Mouse (Mus musculus) cerebellum, postnatal 36 days (tissue): Measurements from ENCODE around the gene Cdkn1a.
A peak's percentile ranks its signal among the peaks of the same experiment; 100 is the strongest.
"Not testable (repeated sequence)": the region's sequence is repeated elsewhere in the genome, so short reads cannot be mapped to it uniquely, and the experiment has no call there.

Experiments used
- DNase-seq, 2 experiments: peaks; one replicate each; pipeline ENCODE4 v3.0.0; 2021 to 2022; ENCODE audit warnings: mixed read lengths in 2 of 2

The Cdkn1a gene

DNA sequence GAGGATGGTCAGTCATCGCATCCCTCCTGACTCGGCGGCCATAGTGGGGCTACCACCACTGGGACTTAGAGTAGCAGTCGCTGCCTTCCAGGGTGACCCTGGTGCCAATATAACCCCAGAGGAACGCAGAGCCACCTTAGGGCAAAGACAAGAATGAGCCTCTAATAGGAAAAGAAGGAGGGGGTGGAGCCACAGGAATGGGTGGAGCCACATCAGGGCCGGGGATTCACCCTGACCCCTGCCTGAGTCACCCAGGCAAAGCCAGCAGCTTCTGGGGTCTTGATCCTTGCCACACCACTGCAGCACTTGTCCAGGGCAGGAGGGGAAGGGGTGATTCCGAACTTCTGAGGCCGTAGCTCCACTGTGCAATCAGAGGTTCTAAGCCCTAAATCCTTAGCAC, 7.2 kb upstream of the Cdkn1a start:
- DNase-seq: no peak

DNA sequence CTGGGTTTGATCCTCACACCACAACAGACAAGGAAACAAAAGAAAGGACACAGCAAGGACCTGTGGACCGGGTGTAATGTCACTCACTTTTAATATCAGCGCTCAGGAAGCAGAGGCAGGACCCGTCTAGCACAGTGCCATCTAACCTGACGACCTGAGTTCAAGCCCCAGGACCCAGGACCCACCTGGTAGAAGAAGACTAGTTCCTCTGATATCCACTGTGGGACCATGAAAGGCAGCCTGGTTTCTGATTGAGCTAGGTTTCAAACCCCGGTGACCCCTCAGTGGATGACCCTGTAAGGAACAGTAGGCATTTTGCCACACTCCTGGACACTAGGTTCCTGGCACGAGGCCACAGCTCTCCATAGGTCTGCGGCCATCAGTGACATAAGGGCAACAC, 6.1 kb upstream of the Cdkn1a start:
- no peak for DNase-seq

DNA sequence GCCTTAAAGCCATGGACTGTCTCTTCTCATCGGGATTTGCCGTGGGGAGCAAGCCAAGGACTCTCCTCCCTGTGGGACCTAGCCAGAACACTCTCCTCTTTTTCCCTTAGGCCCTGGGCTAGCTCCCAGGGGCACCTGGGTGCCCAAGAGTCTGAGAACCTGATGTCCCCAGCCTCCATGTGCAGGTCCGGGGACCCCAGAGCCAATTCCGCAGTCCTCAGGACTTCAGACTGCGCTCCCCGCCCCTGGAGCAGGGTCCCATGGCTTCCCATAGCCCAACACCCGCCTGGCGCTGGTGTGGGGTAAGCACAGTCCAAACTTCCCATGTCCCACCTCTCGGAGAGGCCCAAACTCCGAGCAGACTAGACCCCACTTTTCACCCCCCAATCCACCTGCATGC, 5.5 kb upstream of the Cdkn1a start:
- no peak for DNase-seq

DNA sequence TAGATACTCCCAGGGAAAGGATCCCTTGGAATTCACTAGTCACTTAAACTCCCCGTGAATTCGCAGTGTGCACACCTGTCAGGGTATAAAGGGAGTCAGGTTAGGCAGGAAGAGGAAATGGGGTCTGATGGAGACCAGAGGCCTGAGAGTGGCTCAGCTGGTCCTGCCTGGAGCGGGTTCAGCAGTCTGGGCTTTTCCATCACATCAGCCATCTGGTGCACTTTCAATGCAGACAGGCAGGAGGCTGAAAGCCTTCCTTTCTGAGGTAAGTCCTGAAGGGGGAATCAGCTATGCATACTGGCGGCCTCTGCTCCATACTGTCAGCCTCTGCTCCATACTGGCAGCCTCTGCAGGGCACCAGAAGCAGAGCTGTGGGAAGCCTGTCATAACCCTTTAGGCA, 3.9 kb upstream of the Cdkn1a start:
- DNase-seq: peak in 1 of 2 experiments; percentile 5

DNA sequence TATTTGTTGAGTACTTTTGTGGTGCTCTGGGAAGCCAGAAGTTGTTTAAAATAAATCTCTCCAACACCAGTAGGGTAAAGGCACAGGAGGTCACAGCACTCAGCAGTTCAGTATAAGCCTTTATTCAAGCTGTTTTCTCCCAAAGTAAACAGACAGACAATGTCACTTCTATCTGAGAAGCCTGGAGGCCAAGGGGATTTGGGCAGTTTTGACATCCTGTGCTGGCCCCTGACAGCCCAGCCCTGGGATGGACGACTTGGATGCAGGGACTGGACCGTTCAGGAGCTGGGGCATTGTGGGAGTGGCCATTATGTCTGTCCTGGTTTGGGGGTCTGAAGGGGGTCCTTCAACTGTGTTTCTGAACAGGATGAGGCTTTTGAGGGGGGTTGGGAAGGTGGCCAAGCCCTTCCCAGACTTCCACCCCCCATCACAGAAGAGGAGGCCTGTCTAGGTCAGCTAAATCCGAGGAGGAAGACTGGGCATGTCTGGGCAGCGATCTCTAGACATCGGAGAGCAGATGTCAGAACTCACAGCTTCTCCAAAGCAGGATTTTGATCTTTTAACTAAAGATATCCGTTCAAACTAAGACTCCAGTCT, 670 bp downstream of the Cdkn1a start:
- DNase-seq: no peak

DNA sequence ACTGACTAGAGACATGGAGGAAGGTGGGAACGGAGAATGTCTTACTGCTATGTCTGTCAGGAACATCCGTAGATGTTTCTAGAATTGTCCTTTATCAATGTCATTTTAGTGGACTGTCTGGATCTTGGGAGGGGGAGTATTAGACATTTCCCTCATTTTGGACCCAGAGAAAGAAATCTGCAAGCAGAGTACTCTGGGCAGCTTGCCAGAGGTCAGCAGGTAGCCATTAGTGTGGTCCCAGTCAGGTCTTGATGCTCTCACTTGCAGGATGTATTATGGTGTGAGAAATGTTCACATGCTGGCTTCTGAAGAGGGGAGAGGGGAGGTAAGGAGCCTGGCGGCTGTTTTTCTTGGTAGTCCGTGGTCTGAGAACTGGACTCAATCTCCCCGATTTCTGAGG, 1.7 kb downstream of the Cdkn1a start:
- DNase-seq: no peak

DNA sequence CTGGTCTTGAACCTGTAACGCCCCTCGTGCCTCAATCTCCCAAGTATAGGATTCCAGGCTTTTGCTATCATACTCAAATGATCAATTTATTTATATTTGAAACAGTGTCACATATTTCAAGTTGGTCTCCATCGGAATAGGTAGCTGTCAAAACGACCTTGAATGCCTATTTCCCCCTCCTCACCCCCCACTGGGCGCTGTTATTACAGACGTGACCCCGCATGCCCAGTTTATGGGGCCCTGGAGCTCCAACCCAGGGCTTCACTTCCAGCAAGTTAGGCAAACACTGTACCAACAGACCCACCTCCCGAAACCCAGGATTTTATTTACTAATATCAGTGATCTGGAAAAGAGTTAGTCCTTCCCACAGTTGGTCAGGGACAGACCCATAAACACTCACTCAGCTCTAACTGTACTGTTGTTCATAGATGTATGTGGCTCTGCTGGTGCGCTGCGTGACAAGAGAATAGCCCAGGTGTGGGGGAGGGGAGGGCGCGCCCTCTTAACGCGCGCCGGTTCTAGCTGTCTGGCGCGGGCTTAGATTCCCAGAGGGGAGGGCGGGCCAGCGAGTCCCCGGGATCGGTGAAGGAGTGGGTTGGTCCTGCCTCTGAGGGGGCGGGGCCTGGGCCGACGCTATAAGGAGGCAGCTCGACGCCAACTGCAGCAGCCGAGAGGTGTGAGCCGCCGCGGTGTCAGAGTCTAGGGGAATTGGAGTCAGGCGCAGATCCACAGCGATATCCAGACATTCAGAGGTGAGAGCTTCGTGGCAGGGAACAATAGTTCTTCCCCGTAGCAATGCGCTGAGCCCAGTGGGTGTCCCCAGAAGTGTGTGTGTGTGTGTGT, 2.6 kb downstream of the Cdkn1a start:
- peak; percentile 77 to 78 for DNase-seq

DNA sequence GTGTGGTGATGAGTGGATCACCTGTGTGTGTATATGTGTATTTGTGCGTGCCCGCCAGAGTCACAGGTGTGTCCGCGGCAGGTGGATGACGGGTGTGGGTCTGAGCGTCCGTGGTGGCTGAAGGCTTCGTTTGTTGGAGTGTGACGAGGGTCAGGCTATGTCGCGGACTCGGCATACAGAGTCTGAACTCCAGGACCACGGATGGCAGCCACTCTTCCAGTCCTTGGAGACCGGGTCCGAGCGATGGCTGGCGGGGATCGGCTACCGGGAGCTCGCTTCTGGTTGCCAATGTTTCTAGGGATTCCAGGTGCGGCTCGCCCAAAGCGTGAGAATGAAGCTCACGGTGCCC, 3.2 kb downstream of the Cdkn1a start:
- no peak for DNase-seq

DNA sequence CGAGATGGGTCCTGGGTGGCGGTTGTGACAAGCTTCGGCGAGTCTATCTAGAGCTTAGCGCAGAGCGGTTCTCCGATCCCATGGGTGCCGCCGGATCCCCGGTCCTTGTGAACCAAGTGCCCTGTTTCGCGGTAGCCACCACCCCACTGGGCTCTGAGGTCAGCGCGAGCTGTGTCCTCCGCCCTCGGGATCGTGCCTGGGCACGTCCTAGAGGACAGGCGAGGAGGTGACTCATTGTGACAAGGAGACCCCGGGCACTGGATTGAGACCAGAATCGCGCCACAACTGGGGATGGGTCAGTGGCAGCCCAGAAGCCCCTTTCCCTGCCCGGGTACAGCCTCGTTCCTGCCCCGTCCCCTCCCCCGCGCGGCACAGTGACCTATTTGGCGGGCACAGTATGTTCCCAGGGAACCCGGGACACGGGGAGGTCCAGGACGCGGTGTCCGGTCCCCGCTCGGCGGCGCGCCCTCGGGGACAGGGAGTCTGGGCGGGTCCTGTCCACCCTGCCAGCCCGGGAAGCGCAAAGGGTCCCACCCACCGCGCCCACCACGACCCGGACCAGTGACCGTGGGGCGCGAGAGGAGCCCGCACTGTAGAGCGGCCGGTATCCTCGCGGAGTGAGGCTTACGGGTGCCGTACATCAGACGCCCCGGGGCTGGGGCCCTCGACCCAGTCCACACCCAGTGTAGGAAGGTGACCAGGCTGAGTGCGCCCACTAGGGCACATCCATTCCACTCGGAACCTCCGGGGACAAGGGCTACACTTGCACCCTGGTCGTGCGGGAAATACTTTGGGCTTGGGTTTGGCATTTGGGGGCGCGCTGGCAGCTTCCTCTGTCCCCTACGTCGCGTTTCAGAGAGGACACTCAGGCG, 3.8 kb downstream of the Cdkn1a start:
- peak; percentile 56 to 68 for DNase-seq

DNA sequence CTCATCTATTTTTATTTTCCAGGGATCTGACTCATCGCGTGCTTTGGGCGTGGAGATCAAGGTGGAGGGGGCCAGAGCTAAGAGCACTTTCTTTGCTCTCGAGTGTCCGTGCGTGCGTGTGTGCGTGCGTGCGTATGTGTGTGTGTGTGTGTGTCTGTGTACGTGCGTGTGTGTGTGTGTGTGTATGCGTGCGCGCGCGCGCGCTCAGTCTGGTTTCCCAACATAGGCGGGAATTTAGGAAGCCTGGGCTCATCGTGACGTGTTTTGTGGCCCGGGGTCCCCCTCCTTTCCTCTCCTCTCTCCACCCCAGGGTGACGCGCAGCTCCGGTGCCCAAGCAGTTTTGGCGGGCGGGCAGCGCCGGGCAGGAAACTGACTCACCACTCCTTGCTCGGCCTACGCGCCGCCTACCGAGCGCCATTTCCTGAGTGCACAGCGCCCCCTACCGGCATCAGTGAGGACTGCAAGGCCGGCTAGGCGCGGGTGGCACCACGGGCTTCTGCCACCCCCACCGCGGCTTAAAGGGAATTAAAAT, 4.5 kb downstream of the Cdkn1a start:
- DNase-seq: peak; percentile 97 to 99

DNA sequence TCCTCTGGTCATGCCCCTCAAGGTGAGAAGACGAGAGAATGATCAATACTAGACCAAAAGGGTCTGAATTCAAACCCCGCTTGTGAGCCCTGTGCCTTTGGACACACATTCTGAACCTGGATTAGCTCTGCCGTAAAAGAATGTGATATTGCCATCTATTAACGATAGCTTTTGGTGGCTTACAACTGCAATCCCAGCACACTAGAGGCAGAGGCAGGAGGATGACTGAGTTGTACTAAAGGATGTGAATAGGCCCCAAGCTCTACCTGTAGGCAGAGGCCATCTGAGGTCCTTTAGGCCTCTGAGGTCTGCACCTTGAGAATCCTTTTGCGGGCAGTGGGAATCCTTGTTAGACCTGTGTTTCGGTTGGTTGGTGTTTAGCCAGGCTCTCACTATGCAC, 5.5 kb downstream of the Cdkn1a start:
- DNase-seq: peak in 1 of 2 experiments; percentile 7

DNA sequence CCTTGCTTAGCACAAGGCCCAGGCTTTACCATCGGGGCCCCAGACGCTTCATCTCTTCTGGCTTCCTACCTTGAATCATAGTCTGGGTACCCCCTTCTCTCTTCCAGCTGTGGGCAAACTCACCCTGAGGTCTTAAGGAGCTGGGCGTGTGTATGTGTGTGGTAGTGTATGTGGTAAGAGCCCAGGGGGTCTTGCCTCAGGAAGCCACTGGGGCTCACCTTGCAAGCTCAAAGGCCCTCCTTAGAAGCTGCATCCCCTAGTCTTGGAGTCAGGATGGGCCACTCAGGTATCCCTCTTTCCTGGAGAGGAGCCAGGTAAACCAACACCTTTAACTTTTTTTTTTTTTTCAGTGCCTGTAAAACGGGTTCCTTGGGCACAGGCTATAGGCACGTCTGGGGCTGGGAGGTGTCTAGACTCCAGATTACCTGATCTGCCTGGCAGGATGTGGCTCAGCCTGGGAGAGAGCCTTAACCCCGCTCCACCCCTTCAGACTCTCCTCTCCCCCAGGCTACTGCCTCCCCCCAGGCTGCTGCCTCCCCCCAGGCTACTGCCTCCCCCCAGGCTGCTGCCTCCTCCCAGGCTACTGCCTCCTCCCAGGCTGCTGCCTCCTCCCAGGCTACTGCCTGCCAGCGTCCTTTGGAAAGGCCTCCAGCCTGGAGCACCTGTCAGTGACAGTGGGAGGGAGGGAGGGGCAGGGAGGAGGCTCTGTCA, 6.2 kb downstream of the Cdkn1a start:
- peak; percentile 19 to 40 for DNase-seq

DNA sequence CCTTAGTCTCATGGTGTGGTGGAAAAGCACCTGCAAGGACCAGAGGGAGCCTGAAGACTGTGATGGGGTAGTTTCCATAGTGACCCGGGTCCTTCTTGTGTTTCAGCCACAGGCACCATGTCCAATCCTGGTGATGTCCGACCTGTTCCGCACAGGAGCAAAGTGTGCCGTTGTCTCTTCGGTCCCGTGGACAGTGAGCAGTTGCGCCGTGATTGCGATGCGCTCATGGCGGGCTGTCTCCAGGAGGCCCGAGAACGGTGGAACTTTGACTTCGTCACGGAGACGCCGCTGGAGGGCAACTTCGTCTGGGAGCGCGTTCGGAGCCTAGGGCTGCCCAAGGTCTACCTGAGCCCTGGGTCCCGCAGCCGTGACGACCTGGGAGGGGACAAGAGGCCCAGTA, 7.5 kb downstream of the Cdkn1a start:
- DNase-seq: no peak

DNA sequence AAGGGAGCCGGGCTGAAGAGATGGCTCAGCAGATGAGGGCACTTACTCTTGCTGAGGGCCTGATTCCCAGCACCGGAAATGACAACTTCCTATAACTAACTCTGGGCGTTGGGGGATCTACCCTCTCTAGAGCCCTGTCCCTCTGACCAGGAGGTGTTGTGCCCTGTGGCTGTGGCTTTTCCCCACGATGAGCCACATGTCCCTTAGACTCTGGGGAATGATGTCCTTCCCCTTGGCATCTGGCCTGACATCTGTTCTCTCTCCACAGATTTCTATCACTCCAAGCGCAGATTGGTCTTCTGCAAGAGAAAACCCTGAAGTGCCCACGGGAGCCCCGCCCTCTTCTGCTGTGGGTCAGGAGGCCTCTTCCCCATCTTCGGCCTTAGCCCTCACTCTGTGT, 8.3 kb downstream of the Cdkn1a start:
- DNase-seq: no peak

DNA sequence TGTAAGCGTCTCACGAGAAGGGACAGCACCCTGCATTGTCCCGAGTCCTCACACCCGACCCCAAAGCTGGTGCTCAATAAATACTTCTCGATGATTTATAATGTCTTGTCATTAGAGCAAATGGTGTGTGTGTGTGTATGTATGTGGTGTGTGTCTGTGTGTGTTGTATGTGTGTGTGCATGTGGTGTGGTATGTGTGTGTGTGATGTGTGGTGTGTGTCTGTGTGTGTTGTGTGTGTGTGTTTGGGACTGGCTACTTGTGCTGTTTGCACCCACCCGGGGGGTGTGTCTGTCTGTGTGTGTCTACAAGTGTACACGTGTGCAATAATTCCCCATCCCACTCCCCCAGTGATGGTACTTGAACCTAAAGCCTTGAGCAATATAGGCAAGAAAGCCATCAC, 9.9 kb downstream of the Cdkn1a start:
- no peak for DNase-seq

DNA sequence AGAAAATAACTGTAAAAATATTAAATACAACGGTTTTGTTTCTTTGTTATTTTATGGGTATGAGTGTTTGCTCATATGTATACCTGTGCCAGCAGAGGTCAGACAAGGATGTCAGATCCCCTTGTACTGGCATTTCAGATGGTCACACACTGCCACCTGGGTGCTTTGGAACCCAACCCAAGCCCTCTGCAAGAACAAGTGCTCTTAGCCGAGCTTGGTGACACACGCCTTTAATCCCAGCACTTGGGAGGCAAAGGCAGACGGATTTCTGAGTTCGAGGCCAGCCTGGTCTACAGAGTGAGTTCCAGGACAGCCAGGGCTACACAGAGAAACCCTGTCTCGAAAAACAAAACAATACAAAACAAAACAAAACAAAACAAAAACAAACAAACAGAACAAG, 19.6 kb downstream of the Cdkn1a start:
- not testable (repeated sequence) for DNase-seq

DNA sequence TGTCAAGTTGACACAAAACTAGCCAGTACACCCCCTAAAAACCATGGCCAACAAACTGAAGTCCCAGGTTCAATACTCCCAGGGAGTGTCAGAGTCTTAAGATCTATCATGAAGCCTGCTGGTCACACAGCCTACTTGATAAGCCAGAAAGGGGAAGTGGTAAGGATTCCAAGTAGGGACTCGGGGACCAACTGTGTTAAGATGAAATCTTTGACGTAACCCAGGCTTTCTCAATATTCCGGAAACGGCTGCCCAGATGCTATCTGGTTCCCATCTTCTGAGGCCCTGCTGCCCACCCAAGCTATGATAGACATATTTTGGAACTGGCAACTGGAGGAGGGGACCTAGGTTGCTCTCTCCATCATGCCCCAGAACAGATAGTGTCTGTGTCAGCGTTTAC, 20.6 kb downstream of the Cdkn1a start:
- no peak for DNase-seq

DNA sequence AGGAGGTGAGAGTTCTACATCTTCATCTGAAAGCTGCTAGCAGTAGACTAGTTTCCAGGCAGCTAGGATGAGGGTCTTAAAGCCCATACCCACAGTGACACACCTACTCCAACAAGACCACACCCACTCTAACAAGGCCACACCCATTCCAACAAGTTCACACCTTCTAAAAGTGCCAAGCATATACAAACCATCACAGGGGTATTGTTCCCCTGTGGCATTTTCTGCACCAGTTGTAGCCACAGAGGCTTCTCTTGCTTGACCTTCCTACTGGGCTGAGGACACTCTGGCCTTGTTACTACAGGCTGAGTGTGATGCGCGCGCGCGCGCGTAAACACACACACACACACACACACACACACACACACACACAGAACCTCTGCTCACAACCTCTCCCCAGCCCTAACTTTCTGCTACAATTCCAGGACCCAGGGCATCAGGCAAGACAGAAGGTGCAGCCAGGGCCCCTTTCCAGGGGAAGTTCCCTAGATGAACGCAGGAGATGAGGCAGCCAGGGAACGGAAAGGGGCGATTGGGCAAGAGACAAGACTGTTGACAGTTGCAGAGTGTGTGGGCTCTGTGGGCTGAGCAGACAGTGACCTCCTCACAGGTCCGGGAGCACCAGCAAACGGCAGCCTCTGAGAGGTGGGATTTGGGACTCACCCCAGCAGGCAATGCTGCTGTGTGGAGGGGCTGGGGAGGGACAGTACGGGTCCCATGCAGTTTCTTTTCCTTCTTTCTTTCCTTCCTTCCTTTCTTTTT, 23.0 kb downstream of the Cdkn1a start, which contains the start of gene Rab44:
Gene Rab44, plus strand, starts transcription at position 555 of the 762 bp plus-strand sequence.
- DNase-seq: no peak

DNA sequence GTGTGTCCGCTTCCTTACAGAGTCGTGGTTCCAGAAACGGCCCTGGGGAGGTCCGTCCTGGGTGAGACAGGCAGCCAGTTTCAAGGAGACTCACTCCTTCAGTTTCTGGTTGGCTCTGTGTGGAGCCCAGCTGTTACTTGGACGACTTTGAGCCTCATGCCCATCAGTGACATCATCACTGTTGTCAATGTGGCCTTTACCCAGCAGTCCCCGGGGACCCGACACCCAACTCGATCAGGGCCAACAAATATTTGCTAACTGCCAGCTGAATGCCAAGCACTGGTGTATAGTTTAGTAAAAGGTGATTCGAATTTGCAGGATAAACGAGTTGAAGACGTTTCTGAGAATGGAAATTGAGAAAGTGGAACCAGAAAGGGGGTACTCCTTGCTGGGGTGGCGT, 25.2 kb downstream of the Cdkn1a start:
- DNase-seq: no peak

DNA sequence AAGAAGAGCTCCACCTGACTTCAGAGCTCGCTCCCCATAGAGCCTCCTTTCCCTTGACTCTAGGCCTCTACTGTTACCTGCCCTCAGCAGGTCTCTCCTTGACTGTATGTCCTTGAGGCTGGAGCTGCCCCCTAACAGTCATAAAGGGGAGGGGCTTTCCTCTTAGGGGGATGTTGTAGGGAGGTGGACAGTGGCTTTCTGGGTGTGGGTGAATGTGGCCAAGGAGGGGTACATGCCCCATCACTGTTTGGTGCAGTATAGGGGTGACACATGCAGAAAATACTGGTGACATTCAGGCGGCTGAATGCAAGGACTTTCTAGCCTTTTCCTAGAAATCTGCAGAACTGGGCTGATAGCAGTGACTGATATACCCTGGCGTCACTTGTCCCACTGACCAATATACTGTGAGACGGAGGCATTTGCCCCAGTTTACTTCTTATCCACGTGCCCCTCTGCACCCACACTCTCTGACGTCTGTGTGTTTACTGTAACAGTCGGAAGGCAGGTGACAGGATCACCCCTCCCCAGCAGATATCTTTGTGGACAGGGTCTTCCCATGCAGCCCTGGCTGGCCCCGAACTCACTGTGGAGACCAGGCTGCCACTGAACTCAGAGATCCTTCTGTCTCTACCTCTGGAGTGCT, 26.4 kb downstream of the Cdkn1a start:
- no peak for DNase-seq

DNA sequence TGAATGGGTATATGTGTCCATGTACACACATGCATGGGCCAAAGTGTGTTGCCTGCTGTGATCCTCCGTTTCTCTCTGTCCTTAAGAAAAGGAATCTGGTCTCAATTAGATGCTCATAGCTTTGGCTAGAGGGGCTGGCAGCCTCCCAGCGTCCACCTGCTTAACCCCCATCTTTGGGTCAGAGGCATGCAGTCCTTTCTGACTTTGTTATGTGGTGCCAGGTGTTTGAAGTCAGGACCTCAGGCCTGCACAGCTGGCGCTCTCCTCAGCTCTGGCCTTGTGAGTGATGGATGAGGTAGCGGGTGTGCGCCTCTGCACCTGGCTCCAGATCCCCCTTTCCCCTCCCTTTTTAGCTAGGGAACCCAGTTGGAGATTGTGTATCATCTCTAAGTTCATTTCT, 27.3 kb downstream of the Cdkn1a start:
- no peak for DNase-seq
